Mouse (Mus musculus): Measurements from ENCODE around the gene Esrp2.
A peak's percentile ranks its signal among the peaks of the same experiment; 100 is the strongest.

The Esrp2 gene

DNA sequence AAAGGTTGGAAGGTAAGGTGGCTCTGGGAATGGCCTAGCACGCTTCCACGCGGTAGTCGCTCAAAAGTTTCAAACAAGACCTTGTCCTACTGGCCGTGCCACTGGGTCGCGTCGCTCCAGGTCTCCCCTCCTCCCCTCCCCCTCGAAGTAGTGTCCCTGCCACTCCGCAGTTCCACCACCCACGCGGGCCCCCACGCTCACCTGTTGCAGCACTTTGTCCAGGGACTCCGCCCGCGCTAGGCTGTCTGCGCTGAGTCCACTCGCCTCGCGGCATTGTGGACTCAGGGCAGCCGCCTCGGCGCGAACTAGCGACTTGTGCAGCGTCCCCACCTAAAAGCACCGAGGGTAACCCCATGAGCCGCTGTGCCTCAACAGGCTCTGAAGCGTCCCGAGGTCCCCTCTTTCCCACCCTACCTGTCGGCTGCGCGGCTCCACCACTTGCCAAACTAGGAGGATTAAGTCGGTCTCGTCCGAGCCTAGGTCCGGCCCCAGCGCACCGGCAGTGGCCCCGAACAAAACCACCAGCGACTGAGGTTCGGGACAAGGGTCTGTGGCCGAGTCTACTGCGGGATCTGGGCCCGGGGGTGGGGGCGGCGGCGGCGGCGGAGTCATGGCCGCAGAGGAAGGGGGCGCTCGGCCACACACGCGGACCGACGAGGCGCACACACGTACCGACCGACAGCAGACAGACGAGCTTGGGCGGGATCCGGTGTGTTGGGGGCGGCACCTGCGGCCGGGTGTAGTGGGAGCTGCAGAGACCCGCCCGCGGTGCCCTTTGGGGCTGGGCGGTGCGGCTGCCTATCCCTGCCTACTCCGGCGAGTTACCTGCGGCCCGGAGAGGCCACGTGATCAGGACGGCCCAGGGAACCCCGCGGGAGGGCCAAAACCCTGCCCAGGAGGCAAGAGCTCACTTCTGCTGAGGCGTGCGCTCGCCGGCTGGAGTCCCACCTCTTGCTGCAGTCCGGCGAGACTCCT is at the start of gene Esrp2:
Gene Esrp2, minus strand, starts transcription at position 819 of the 975 bp plus-strand sequence.
- no peak for DNase-seq

DNA sequence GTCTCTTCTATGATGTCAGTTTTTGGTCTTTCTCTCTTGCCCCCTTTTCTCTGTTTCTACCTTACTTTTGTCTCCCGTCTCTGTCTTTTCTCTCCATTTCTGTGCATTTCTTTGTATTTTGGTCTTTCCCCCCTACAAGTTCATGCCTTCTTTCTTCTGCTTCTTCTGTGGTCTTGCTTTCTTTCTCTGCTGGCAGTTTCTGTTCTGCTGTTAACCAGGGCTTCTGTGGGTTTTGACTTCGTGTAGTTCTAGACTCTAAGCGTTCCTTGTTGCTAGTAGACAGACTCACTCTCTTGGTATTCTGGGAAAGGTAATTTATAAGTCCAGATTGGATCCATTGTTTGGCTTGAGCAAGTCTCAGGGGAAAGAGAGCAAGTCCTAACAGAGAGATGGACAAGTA is 49.6 kb upstream of the Esrp2 start:
- no peak for DNase-seq

DNA sequence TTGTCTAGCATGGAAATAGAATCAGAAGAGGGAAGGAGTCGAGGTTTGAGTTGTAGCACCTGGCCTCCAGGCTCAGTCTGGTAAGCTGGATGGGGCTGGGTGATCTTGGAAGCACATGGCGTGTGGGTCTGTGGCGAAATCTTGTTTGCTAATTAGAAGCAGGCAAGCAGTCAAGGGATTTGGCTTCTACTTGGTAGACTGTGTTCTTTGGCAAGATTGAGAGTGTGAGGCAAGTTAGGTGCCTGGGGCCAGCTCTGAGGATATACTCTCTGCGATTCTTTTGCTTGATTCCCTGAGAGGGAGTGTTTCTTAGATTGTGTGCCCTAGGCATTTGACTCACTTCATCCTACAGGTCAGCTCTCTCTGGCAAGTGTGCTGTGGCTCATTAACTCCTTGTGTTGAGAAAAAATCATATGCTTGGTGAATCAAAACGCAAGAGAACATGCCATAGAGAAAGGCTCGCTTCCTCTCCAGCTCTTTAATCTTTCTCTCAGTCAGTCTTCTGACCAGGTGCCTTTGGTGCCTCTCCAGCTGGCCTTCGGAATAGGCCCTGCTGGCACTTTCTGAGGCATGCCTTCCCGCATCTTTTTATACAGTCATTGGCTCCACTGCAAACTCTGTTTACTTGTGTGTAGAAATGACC is 49.0 kb upstream of the Esrp2 start:
- peak; percentile 42 for DNase-seq

DNA sequence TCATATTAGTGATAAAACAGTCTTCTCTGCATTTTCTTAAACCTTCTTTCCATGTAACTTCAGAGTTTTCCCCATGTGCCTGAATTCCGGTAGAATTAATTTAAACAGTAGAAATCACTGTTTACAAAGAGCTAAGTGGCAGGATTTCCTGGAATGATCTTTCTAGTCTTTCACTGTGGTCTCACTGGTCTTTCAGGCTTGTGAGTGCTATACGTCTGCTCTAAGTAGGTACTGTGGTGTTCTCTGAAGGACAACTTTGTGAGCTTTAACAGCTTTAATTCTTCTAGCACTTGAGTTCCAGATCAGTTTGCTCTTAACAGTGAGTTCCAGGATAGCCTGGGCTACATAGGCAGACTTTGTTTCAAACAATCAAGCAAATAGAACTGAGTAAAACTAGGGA is 41.7 kb upstream of the Esrp2 start:
- no peak for DNase-seq

DNA sequence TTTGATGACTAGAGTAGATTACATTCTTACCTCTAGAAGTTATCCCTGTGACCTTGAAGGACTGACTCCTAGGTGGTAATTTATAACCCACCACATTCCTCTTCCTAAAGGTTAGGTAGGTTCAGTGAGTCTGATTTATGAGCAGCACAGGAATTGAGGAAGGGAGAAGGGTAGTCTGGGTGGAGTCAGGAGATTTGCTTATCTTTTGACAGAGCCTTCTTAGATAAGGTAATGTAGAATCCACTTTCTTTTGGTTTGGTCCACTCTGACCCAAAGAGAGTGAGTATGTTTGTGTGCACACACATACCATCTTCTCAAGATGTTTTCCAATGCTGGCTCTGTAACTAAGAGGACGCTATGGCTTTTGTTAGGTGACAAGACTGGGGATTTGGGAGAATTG is 40.8 kb upstream of the Esrp2 start:
- DNase-seq = no peak

DNA sequence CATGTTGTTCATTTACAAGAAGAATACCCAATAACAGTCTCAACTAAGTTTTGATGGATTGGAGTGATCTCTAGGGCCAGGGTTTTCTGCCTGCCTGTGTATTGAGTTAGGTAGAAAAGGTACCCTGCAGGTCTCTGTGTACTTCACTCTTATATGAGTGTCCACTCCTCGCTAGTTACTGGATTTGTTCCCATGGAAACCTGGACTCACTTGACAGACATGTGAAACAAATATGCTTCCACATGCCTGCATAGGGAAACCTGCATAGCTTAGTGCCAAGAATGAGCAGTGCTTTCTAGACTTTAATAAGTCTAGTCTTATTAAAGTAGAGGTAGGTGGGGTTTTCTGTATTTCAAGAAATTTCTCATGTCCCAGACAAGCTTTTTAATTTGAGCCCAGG is 40.1 kb upstream of the Esrp2 start:
- no peak for DNase-seq

DNA sequence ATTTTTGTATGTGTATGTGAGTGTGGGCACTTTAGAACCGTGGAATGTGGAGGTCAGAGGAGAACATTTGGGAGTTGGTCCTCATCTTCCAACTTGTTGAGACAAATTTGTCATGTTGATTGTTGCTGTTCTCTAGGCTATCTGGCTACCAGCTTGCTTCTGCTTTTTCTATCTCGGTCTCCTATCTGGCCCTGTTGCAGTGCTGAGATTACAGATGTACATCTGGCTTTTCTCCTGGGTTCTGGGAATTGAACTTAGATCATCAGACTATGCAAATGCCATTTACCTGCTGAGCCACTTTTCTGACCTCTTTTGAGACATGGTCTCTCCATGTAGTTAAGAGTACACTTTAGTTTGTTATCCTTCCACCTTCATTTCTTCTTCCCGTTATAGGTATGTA is 36.8 kb upstream of the Esrp2 start:
- no peak for DNase-seq

DNA sequence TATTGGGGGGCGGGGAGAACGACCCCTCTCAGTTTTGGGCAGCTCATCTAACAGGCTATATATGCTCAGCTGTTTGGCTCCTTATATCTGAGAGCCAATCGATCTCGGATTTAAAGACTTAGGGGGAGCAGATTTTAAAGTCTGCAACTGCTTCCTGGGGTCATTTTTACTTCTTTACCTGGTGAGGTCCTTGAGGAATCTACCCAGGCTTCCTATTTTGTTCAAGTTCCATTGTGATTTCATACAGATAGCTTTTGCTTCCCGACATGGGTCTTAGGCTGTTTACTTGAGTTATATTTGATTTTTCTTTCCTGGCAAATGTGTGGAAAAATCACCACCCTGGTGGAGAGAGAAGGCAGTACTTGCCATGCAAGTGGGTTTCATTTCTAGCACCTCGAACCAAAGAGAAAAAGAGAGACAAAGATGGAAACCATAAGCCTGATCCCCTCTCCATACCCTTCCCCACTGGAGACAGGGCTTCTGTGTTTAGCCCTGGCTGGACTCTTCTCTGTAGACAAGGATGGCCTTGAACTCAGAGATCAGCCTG is 33.2 kb upstream of the Esrp2 start:
- DNase-seq = no peak

DNA sequence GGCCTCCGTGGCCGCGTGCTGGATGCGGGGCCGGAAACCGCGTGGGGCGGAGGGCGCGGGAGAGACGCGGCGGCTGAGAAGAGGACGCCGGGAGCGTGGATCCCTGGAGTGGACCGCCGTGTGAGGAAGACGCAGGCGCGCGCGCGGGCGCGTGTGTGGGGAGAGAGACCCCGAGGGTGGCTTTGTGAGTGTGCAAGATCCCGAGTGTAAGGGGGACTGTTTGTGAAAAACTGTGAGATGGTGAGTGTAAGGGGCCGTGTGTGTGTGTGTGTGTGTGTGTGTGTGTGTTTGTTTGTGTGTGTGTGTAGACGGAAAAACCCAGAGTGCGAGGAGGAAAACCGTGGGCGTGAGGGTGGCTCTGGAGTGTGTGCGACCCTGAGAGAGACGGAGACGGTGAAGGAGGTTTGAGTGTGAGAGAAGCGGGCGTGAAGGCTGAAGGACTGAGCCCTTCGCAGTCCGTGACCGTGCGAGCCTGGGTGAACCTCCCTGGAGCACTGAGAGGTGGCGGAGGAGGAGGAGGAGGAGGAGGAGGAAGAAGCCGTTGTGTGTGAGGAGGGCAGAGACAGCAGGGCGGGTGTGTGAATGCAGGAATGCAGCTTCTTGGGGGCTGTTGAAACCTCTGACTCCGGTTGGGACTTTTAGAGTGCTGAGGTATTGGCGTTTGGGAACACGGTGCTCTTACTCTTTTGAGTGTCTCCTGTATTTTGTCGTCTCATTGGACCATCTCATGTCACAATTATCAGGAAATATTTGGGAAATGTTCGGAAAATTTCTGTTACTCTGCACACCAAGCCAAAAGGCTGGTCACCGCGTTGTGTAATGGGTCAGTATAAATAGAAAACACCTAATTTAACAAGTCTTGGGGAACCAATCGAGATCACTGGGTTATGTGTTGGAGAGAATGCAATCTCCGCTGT is 32.5 kb upstream of the Esrp2 start:
- no peak for DNase-seq

DNA sequence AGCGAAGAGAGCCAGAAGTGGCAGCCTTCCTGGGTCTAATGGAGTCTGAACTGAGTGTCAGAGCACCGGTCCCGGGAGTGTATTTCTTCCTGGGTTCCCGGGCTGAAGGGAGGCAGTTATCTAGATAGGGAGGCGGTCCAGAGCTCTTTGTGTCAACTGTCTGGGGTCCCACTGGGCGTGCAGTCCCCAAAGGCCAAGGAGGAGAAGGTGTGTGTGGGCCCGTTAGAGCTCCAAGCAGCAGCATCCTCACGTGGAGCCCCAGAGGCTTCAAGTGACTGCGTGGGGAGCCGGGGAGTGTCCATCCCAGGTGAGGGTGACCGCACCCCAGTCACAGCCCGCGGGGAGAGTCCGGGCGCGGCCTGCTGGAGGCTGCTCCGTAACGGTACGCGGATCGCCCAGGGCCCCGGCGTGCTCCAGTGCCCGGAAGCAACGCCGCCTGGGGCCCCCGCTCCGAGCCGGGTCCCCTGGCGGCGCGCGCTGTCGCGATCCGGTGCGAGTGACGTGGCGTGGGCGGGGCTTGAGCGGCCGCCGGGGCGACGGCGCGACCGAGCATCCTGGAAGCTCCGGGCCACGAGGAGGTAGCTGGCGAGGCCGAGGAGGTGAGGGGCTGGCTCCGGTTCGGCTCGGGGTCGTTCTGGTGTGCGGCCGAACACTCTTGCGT is 31.7 kb upstream of the Esrp2 start, which contains the start of gene Slc7a6:
Gene Slc7a6, plus strand, starts transcription at position 502 of the 661 bp plus-strand sequence.
- peak; percentile 89 for DNase-seq

DNA sequence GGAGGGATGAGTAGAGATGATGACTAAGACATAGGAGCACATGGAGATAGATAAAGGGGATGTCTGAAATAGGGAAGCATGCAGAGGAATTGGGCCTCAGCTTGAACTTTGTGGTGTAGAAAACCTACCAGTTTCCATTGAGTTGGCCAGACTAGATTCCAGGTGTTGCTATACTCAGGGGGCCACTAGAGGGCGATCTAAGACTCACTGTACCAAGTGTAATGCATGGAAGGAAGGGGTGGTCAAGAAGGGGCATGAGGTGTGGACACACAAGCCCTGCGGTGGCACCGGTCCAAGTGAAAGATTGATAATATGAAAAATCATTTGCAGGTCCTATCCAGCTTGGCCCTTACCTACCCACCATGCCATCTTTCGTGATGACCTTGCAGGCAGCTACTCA is 28.7 kb upstream of the Esrp2 start:
- peak; percentile 70 for DNase-seq

DNA sequence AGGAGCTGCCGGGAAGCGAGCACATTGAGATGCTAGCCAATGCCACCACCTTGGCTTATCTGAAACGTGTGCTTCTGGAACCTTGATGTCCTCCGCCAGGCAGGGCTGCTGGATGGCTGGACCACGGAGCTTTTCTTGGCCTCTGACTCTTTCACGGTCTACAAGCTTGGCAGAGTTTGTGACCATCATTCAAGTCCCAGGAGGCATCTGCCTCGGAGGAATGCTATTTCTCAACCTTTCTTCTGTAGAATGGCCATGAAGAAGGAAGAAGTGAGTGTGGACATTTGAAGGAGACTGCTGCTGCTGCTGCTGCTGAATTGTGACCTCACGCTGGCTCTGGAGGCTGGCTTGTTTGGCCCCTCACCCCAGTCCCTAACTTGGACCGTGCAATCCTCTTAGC is 26.5 kb upstream of the Esrp2 start:
- no peak for DNase-seq

DNA sequence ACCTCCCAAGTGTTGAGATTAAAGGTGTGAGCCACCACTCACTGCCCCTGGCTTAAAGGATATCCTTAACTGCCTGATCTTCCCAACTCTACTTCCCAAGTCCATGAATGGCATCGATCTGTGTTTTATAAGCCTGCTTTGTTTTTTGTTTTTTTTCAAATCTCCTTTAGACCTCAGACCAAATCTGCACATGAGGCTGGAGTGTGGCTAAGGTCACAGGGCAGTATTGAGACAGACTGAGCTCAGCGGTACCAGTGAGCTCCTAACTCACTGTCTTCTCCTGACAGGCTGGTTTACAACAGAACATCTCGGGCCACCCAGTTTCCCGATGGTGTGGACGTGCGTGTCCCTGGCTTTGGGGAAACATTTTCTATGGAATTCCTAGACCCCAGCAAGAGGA is 23.1 kb upstream of the Esrp2 start:
- no peak for DNase-seq

DNA sequence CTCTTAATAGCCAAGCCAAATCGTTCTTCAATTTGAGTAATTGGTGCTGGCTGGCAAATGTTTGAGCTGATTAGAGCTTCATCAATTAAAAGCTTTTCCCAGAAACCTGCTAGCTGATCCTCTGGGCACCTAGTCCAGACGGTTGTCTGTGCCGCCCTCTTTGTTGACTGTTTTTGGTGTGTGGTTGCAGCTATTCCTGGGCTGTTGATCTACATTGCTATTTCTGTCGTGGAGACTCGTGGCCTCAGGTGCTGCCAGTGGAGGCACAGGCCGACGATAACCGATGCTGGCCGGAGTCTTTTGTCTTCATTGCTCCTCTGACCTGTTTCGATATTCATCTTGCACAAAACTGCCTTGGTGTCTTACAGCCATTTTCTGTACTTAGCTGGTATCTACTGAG is 21.6 kb upstream of the Esrp2 start:
- no peak for DNase-seq

DNA sequence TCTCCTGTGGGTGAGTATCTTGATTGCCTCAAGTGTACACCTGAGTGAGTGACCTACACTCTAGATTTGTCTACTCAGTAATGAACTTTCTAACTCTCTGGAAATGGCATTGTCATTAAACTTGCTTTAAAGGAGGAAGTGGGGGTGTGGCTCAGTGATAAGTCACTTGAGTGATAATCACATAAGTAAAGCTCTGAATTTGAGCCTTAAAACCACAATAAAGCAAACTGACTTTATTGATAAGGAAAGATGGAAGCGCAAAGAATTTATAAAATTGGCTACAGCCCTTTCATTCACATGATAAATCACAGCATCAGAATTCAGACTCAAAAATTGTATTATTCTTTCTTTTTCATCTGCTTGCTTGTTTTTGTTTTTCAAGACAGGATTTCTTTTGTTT is 20.6 kb upstream of the Esrp2 start:
- no peak for DNase-seq

DNA sequence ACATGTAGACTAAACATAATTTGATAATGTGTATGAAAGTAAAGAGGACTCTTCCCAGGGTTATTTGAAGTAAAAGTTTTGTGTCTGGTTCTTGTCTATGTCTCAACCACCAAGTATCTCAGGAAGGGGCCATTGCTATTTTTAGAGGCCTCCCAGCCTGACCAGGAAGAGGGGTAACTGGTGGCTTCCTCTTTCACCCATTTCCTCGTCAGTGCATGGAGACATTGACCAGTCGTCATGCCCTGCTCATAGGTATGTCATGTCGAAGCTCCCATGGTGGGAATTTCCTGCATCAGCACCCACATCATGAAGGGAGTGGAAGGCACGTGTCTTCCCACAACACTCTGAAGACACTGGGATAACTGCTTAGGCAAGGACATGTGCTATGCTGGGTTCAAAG is 16.1 kb upstream of the Esrp2 start:
- peak; percentile 79 for DNase-seq

DNA sequence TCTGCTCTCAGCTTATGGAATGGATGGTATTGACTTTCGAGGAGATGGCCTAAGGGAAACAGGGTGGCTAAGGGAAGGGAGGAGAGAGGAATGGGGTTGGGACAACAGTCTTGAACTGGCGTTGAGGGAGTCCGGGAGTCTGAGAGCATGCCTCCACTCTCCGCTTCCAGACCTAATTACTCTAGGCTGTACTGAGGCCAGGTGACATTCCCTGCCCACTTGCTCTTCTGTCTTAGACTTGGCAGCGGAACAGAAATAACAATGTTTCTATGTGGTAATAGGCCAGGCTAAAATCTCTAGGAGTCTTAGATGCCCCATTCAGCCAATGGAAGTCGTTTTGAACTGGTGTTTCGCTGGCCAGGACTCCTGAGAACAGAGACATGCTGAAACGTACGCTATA is 14.3 kb upstream of the Esrp2 start:
- DNase-seq = no peak

DNA sequence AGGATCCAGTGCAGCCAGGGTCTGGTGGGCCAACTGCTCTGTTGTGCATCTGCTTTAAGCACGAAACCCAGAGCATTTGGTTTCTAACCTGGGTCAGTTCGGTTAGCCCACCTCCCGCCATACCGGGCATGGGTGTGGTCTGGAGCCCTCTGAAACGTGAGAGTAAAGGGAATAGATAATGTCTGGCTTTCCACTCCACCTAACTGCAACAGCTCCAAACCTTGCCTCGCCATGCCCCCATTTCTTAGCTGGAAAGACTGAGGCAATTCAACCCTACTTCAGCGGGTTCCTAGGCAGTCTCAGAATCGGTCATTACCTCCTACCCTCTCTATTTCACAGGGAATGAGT is 13.9 kb upstream of the Esrp2 start:
- DNase-seq = no peak

DNA sequence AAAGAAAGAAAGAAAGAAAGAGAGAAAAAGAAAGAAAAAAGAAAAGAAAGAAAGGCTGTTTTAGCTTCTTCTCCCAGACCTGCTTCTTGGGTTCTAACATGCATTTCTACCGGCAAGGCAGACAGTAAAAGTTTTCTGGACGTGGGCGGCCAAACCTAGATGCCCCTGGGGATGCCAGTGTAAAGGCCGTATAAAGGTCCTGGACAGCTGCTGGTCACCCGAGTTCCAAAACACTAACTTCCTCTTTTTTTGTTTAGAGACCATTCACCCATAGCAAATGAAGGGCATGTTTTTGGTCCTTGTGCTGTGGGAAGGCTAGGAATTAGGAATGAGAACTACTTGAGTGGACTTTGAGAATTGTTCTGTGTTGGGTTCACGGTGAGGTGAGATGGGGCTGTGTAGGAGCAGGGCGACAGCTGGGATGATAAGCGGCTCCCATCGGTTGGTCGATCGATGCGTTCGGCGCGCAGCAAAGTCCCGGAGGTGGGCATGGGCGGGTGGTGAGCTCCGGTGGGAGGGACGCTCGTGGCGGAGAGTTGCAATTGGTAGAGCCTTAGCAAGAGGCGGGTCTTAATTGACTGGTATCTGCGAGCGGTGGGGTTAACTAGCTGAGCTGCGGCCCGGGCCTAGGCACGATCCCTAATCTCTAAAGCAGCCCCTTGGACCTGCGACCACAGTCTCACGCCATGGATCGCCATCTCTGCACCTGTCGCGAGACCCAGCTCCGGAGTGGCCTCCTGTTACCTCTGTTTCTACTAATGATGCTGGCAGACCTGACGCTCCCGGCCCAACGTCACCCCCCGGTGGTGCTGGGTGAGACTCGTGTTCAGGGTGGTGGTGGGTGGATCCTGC is 13.3 kb upstream of the Esrp2 start, which contains the start of gene Pla2g15:
Gene Pla2g15, plus strand, starts transcription at position 599 of the 852 bp plus-strand sequence.
- peak; percentile 95 for DNase-seq

DNA sequence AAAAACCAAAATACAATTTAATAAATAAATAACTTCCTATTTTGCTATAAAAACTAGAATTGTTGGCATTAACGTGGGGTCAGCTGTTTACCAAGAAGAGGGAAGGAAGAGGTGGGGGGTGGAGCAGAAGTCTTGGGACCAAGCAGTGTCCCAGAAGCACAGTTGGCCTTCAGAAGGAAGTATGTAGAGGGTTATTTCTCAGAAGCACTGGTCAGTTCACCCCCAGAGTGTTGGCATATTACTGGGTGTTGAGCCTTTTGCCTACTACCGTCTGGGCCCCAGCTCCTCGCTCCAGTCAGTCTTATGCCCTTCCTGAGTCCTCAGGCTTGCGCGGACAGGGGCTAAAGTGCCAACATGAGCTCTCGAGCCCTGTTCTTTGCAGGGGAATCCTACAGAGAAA is 12.3 kb upstream of the Esrp2 start:
- DNase-seq = peak; percentile 42

DNA sequence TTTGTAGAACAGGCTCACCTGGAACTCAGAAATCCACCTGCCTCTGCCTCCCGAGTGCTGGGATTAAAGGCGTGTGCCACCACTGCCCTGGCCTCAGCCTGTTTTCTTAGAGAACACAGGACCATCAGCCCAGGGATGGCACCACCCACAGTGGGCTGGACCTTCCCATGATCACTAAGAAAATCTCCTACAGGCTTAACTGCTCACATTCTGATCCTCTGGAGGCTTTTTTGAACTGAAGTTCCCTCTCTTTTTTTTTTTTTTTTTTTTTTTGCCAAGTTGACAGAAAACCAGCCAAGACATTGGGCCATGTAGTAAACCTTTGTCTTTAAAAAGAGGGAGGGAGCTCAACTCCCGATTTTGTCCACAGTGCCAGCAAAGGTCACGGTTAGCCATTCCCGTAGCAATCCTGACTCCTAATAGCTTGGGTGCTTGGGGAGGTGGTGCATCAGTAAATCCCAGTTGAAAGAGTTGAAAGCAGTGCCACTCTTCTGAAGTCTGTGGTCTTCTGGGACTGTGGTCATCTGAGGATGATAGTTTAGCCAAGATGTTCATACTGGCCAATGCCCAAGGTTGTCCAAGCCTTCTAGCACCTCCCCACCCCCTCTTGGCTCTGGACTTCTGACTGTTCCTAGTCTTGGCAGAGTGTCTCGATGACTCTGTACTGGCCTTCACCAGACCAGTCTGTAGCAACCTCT is 11.2 kb upstream of the Esrp2 start:
- no peak for DNase-seq

Measured in layer of hippocampus, adult 9-11 months (tissue).